Mouse (Mus musculus) heart, adult 2 months (tissue): ENCODE data around the gene 1520401A03Rik. TPM values are rescaled to one million over a fixed set of nuclear protein-coding genes. Genes with fewer than 3 reads are reported as not detected.

ENCODE experiments used
- DNase-seq, 2 experiments: peaks; one replicate each; pipeline ENCODE4 v3.0.0; 2021
- H3K27ac ChIP-seq: fragments of 200-600 bp; 2 replicates; pipeline ENCODE4 v1.8.1; 2022
- H3K27me3 ChIP-seq: fragments of 200-500 bp; 2 replicates; pipeline ENCODE4 v1.6.1; 2012; ENCODE audit warnings: mild to moderate bottlenecking, low read length, inconsistent platforms, mixed read lengths; ENCODE audit not compliant: control insufficient read depth, insufficient read depth
- H3K36me3 ChIP-seq: fragments of 200-500 bp; 2 replicates; pipeline ENCODE4 v1.6.1; 2012; ENCODE audit warnings: low read length, inconsistent platforms; ENCODE audit not compliant: control insufficient read depth, insufficient read depth
- H3K4me1 ChIP-seq: fragments of 200-500 bp; 2 replicates; pipeline ENCODE4 v1.6.1; 2011; ENCODE audit warnings: low read length; ENCODE audit not compliant: control insufficient read depth, insufficient read depth
- H3K4me3 ChIP-seq: fragments of 200-600 bp; 2 replicates; pipeline ENCODE4 v1.8.1; 2022
- H3K79me2 ChIP-seq: fragments of 200-500 bp; replicated peaks from 2 replicates; pipeline ENCODE4 v1.6.1; 2012; ENCODE audit warnings: mild to moderate bottlenecking, inconsistent platforms, low read length, moderate library complexity, mixed read lengths; ENCODE audit not compliant: control insufficient read depth, insufficient read depth
- H3K9ac ChIP-seq: fragments of 200-500 bp; 2 replicates; pipeline ENCODE4 v1.6.1; 2012; ENCODE audit warnings: low read depth, mild to moderate bottlenecking, control low read depth, inconsistent platforms, low read length, mixed read lengths
- CTCF ChIP-seq: fragments of 200-600 bp; IDR thresholded peaks from 2 replicates; pipeline ENCODE4 v1.8.1; 2022; ENCODE audit warnings: antibody characterized with exemption, mild to moderate bottlenecking, moderate library complexity
- EP300 ChIP-seq: fragments of 200-500 bp; IDR thresholded peaks from 2 replicates; pipeline ENCODE4 v1.6.1; 2011; ENCODE audit warnings: low read depth, low read length, control low read depth; ENCODE audit not compliant: insufficient read depth
- POLR2A ChIP-seq: fragments of 200-500 bp; IDR thresholded peaks from 2 replicates; pipeline ENCODE4 v1.6.1; 2011; ENCODE audit warnings: mild to moderate bottlenecking, low read depth, low read length, control low read depth; ENCODE audit not compliant: insufficient read depth
- WGBS: fragments of 180-500 bp; shearing (Covaris S2); methylation state at CpG from one replicate; pipeline ENCODE4 v1.1.7; 2018; 5-methylcytosine and 5-hydroxymethylcytosine counted together
- intact Hi-C: fragments of 180-260 bp; cut with DNase I; formaldehyde crosslinking; loops from one replicate; pipeline ENCODE4 v1.15.1; 2025
- polyA plus RNA-seq: library from polyadenylated mRNA; depleted of rRNA; stranded (reverse); fragments of >200 nt; gene quantifications from 2 replicates; pipeline ENCODE4 v1.2.3, GENCODE M21; 2012; rRNA removed
- total RNA-seq, 2 experiments: library from RNA; stranded (reverse); gene quantifications; 2 replicates each; pipeline ENCODE4 v1.2.3; 2021

The 1520401A03Rik gene
- total and polyA plus RNA-seq, 3 experiments: not detected

GRCm38 (mm10) chr17:23665511-23665910, 57.1 kb downstream of the 1520401A03Rik start:
- Histone ChIP-seq H3K4me3 (no peak overlapping the region), H3K27me3 (no peaks in the 10 kb centered on the region), H3K4me1 (no peaks in the 10 kb centered on the region), H3K79me2 (no peaks in the 10 kb centered on the region), H3K27ac (no peak overlapping the region), H3K9ac (no peak overlapping the region), H3K36me3 (no peaks in the 10 kb centered on the region)
- 82% methylated on average over 14 of the region's 14 CpGs for WGBS
- no peak for TF ChIP-seq EP300
- intact Hi-C loops: no loop called here
- DNase-seq: no peak

DNA sequence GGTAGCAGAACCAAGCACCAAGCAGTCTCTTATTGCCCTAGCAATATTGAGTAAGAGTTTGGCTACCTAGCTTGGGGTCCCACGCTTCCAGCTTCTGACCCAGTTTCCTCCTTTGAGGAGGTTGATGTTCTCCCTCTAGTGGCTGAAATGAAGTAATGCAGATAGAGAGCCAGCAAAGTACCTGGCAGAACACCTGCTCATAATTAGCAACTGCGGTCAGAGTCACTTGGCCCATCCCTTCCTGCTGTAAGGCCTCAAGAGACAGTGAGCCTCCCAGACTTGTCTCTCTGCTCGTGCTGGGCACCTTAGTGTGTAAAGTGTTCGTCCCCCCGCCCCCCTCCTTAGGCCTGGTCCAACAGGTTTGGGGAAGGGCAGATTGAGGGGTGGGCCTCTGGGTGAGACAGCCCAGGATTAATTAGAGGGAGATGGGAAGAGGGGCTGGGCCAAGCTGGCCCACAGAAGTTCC, 58.0 kb downstream of the 1520401A03Rik start:
- intact Hi-C loops: no loop called here

DNA sequence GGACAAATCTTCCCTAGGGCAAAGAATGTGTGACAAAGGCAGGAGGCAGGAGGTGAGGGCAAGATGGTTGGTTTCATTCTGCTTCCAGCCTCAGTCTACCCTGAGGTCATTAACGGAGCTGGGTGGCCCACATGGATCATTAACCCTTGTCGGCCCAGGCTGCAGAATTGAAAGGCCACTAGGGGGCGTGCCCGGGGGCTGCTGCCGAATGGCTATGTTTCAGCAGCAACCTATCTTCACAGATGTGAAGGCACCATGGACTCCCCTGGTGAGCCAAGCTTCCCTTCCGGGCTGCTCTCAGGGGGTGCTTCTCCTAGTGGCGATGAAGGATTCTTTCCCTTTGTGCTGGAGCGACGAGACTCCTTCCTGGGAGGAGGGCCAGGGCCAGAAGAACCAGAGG, 61.1 kb downstream of the 1520401A03Rik start:
- WGBS: 4% methylated on average over 9 of the region's 9 CpGs
- Histone ChIP-seq H3K4me3 (no peak overlapping the region), H3K27ac (no peak overlapping the region), H3K79me2 (no peaks in the 10 kb centered on the region), H3K36me3 (no peaks in the 10 kb centered on the region), H3K27me3 (peaks cover 2% of the 10 kb centered on the region; the same call in 1 of the 2 replicates), H3K9ac (no peak overlapping the region), H3K4me1 (no peaks in the 10 kb centered on the region)
- intact Hi-C loops: loop anchor here (2.0 kb wide), 1 partner anchor 45 kb away; no protein-coding TSS in a partner anchor
- TF ChIP-seq POLR2A (no peak), CTCF (peak; percentile 55), EP300 (no peak)
- no peak for DNase-seq

More for the DNA sequence above, 58.0 kb downstream of the 1520401A03Rik start:
- H3K9ac ChIP-seq: no peak overlapping the region
- peaks cover 2% of the 10 kb centered on the region; the same call in 1 of the 2 replicates for H3K27me3 ChIP-seq
- H3K27ac ChIP-seq: no peak overlapping the region
- H3K4me3 ChIP-seq: no peak overlapping the region
- DNase-seq: no peak
- H3K4me1 ChIP-seq: no peaks in the 10 kb centered on the region
- WGBS: 31% methylated on average over 5 of the region's 5 CpGs
- no peaks in the 10 kb centered on the region for H3K79me2 ChIP-seq
- H3K36me3 ChIP-seq: no peaks in the 10 kb centered on the region
- no peak for TF ChIP-seq POLR2A
- TF ChIP-seq EP300: 0 out of 2 replicates have a peak, but pooled peaks have one; percentile 31
- peak; percentile 88 for TF ChIP-seq CTCF

GRCm38 (mm10) chr17:23660876-23661200, 61.7 kb downstream of the 1520401A03Rik start:
- no peak overlapping the region for H3K4me3 ChIP-seq
- 4% methylated on average over 14 of the region's 14 CpGs for WGBS
- H3K79me2 ChIP-seq: no peaks in the 10 kb centered on the region
- no peak for DNase-seq
- intact Hi-C loops: loop anchor here (2.0 kb wide), 1 partner anchor 46 kb away; no protein-coding TSS in a partner anchor
- H3K36me3 ChIP-seq: no peaks in the 10 kb centered on the region
- H3K9ac ChIP-seq: no peak overlapping the region
- no peaks in the 10 kb centered on the region for H3K4me1 ChIP-seq
- no peak overlapping the region for H3K27ac ChIP-seq
- TF ChIP-seq CTCF (no peak), POLR2A (no peak), EP300 (no peak)
- peaks cover 2% of the 10 kb centered on the region; the same call in 1 of the 2 replicates for H3K27me3 ChIP-seq

DNA sequence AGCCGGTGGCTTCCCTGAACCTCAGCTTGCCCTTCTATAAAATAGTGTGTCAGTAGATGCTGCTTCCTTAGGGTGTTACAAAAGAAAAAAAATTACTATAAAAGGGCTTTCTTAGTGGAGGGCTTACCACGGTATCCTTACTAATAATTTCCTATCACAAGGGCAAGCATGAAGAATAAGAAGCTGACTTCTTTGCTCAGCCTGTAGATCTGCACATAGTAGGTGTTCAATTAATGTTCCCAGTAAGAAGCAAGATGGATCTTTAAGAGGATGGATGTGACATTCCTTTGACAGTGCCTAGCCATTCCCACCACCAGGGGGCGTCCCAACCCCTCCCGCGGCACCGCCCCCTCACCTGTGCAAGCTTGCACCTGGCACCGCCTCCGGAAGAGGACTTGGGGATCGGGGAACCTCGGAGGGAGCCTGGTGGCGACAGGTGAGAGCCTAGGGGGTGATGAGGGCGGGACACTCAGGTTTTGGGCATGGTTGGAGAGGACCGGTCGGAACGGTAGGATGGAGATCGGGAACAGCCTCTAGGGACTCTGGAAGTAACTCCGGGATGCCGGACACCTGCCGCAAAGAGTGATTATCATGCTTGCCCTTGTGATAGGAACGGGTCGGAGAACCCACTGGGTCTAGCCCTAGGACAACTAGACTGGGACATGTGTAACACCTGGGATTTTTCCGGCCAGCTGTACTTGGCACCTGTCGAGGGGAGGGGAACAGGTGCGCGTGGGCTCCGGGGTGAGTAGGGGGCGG, 62.3 kb downstream of the 1520401A03Rik start, which contains the start of gene Bicdl2:
TSS of gene Bicdl2 (plus strand) at position 390 of the 759 bp plus-strand sequence.
- no peak within 1 kb of the TSS for H3K27ac ChIP-seq
- intact Hi-C loops: loop anchor here (2.0 kb wide), 1 partner anchor 47 kb away; no protein-coding TSS in a partner anchor
- peak; percentile 37 to 49 for DNase-seq
- no peak for TF ChIP-seq POLR2A
- no peak for TF ChIP-seq EP300
- peak; percentile 75 for TF ChIP-seq CTCF
- no peak within 1 kb of the TSS for H3K4me3 ChIP-seq
- WGBS: 7% methylated on average over 27 of the region's 27 CpGs
- H3K79me2 ChIP-seq: no peaks in the 10 kb centered on the region
- no peaks in the 10 kb centered on the region for H3K36me3 ChIP-seq
- no peak within 1 kb of the TSS for H3K9ac ChIP-seq
- H3K4me1 ChIP-seq: no peaks in the 10 kb centered on the region
- H3K27me3 ChIP-seq: peaks cover 2% of the 10 kb centered on the region; the same call in 1 of the 2 replicates

GRCm38 (mm10) chr17:23658450-23658849, 64.1 kb downstream of the 1520401A03Rik start:
- Histone ChIP-seq H3K27ac (no peak overlapping the region), H3K9ac (no peak overlapping the region), H3K27me3 (peaks cover 2% of the 10 kb centered on the region; the same call in 1 of the 2 replicates), H3K4me3 (no peak overlapping the region), H3K79me2 (no peaks in the 10 kb centered on the region), H3K36me3 (no peaks in the 10 kb centered on the region), H3K4me1 (no peaks in the 10 kb centered on the region)
- intact Hi-C loops: no loop called here
- no peak for DNase-seq
- 90% methylated on average over 3 of the region's 3 CpGs for WGBS
- no peak for TF ChIP-seq POLR2A
- no peak for TF ChIP-seq CTCF
- no peak for TF ChIP-seq EP300

Other genes with a start within 250 kb of the 1520401A03Rik start
- not detected for gene Vmn2r117, start 243.1 kb downstream of the 1520401A03Rik start, total RNA-seq
- gene Vmn2r117, start 243.1 kb downstream of the 1520401A03Rik start, polyA plus RNA-seq: not detected in 2 replicates
- 1 to 10 TPM; 5.5 to 6.2 TPM for gene Zfp213, start 158.5 kb downstream of the 1520401A03Rik start, total RNA-seq
- 8.7 and 9.8 TPM in 2 replicates for gene Zfp213, start 158.5 kb downstream of the 1520401A03Rik start, polyA plus RNA-seq
- 1 to 10 TPM; 2.2 to 2.8 TPM for gene Zfp13, start 123.3 kb downstream of the 1520401A03Rik start, total RNA-seq
- gene Zfp13, start 123.3 kb downstream of the 1520401A03Rik start, polyA plus RNA-seq: 3.2 and 3.6 TPM in 2 replicates
- not detected for gene Zscan10, start 121.9 kb downstream of the 1520401A03Rik start, total RNA-seq
- not detected in 2 replicates for gene Zscan10, start 121.9 kb downstream of the 1520401A03Rik start, polyA plus RNA-seq
- under 1 TPM; 0.09 to 0.10 TPM for gene Mmp25, start 77.5 kb downstream of the 1520401A03Rik start, total RNA-seq
- 0.18 and 0.21 TPM in 2 replicates for gene Mmp25, start 77.5 kb downstream of the 1520401A03Rik start, polyA plus RNA-seq
- gene Bicdl2, start 62.3 kb downstream of the 1520401A03Rik start, total RNA-seq: not detected
- not detected in 2 replicates for gene Bicdl2, start 62.3 kb downstream of the 1520401A03Rik start, polyA plus RNA-seq
- gene Hcfc1r1, start 49.2 kb downstream of the 1520401A03Rik start, total RNA-seq: 100 to 1,000 TPM; 172 to 215 TPM
- 494 and 575 TPM in 2 replicates for gene Hcfc1r1, start 49.2 kb downstream of the 1520401A03Rik start, polyA plus RNA-seq
- 1 to 10 TPM; 9.6 to 9.7 TPM for gene Thoc6, start 48.9 kb downstream of the 1520401A03Rik start, total RNA-seq
- gene Thoc6, start 48.9 kb downstream of the 1520401A03Rik start, polyA plus RNA-seq: 14.4 and 15.3 TPM in 2 replicates
- 10 to 100 TPM; 80.1 to 82.5 TPM for gene Tnfrsf12a, start 45.3 kb downstream of the 1520401A03Rik start, total RNA-seq
- gene Tnfrsf12a, start 45.3 kb downstream of the 1520401A03Rik start, polyA plus RNA-seq: 28.1 and 37.9 TPM in 2 replicates
- not detected for gene Cldn6, start 43.5 kb downstream of the 1520401A03Rik start, total RNA-seq
- gene Cldn6, start 43.5 kb downstream of the 1520401A03Rik start, polyA plus RNA-seq: not detected in 2 replicates
- not detected for gene Cldn9, start 38.8 kb downstream of the 1520401A03Rik start, total RNA-seq
- not detected in 2 replicates for gene Cldn9, start 38.8 kb downstream of the 1520401A03Rik start, polyA plus RNA-seq
- 1 to 10 TPM; 1.2 to 1.6 TPM for gene Pkmyt1, start 3.6 kb upstream of the 1520401A03Rik start, total RNA-seq
- 3.9 and 5.6 TPM in 2 replicates for gene Pkmyt1, start 3.6 kb upstream of the 1520401A03Rik start, polyA plus RNA-seq
- 10 to 100 TPM; 25.5 to 27.2 TPM for gene Paqr4, start 18.1 kb upstream of the 1520401A03Rik start, total RNA-seq
- 30.7 and 33.2 TPM in 2 replicates for gene Paqr4, start 18.1 kb upstream of the 1520401A03Rik start, polyA plus RNA-seq
- not detected for gene Kremen2, start 23.1 kb upstream of the 1520401A03Rik start, total RNA-seq
- gene Kremen2, start 23.1 kb upstream of the 1520401A03Rik start, polyA plus RNA-seq: 0.06 and 0.27 TPM in 2 replicates
- 10 to 100 TPM; 39.4 to 40.1 TPM for gene Flywch1, start 48.8 kb upstream of the 1520401A03Rik start, total RNA-seq
- 25.9 and 33.4 TPM in 2 replicates for gene Flywch1, start 48.8 kb upstream of the 1520401A03Rik start, polyA plus RNA-seq
- gene Flywch2, start 63.3 kb upstream of the 1520401A03Rik start, total RNA-seq: under 1 TPM; 0.27 to 0.50 TPM
- 1.3 and 1.5 TPM in 2 replicates for gene Flywch2, start 63.3 kb upstream of the 1520401A03Rik start, polyA plus RNA-seq
- 100 to 1,000 TPM; 157 to 161 TPM for gene Srrm2, start 67.7 kb upstream of the 1520401A03Rik start, total RNA-seq
- gene Srrm2, start 67.7 kb upstream of the 1520401A03Rik start, polyA plus RNA-seq: 318 and 320 TPM in 2 replicates
- gene Elob, start 106.4 kb upstream of the 1520401A03Rik start, total RNA-seq: 100 to 1,000 TPM; 325 to 371 TPM
- gene Elob, start 106.4 kb upstream of the 1520401A03Rik start, polyA plus RNA-seq: 384 and 511 TPM in 2 replicates
- not detected for gene Prss33, start 113.3 kb upstream of the 1520401A03Rik start, total RNA-seq
- not detected in 2 replicates for gene Prss33, start 113.3 kb upstream of the 1520401A03Rik start, polyA plus RNA-seq
- not detected for gene Prss32, start 121.1 kb upstream of the 1520401A03Rik start, total RNA-seq
- gene Prss32, start 121.1 kb upstream of the 1520401A03Rik start, polyA plus RNA-seq: 0.16 TPM in 1 of 2 replicates, not detected in the other
- under 1 TPM in 1 of 2 experiments, not detected in 1; 0.29 TPM for gene Prss41, start 121.4 kb upstream of the 1520401A03Rik start, total RNA-seq
- not detected in 2 replicates for gene Prss41, start 121.4 kb upstream of the 1520401A03Rik start, polyA plus RNA-seq
- gene Prss21, start 145.3 kb upstream of the 1520401A03Rik start, total RNA-seq: not detected
- gene Prss21, start 145.3 kb upstream of the 1520401A03Rik start, polyA plus RNA-seq: not detected in 2 replicates
- gene Dcpp1, start 158.1 kb upstream of the 1520401A03Rik start, total RNA-seq: not detected
- not detected in 2 replicates for gene Dcpp1, start 158.1 kb upstream of the 1520401A03Rik start, polyA plus RNA-seq
- gene Dcpp2, start 158.1 kb upstream of the 1520401A03Rik start, total RNA-seq: not detected
- gene Dcpp2, start 158.1 kb upstream of the 1520401A03Rik start, polyA plus RNA-seq: not detected in 2 replicates
- gene Dcpp3, start 194.7 kb upstream of the 1520401A03Rik start, total RNA-seq: not detected
- gene Dcpp3, start 194.7 kb upstream of the 1520401A03Rik start, polyA plus RNA-seq: not detected in 2 replicates
- not detected for gene Sbp, start 218.9 kb upstream of the 1520401A03Rik start, total RNA-seq
- gene Sbp, start 218.9 kb upstream of the 1520401A03Rik start, polyA plus RNA-seq: not detected in 2 replicates
- not detected for gene Sbpl, start 232.5 kb upstream of the 1520401A03Rik start, total RNA-seq
- gene Sbpl, start 232.5 kb upstream of the 1520401A03Rik start, polyA plus RNA-seq: not detected in 2 replicates